Mouse (Mus musculus) MEL (cell line): ENCODE data around the gene Dip2a.

Experiments
- CTCF ChIP-seq, 3 experiments: IDR thresholded peaks in 2 of 3; conservative IDR thresholded peaks in 1 of 3; 2 replicates each; pipeline ENCODE4 v1.5.1; 2011 to 2012; ENCODE audit warnings: low read length in 3 of 3, low read depth in 2 of 3, mild to moderate bottlenecking in 2 of 3, improper control_type of control experiment in 1 of 3, inconsistent platforms in 1 of 3, mixed read lengths in 1 of 3, moderate library complexity in 1 of 3; ENCODE audit not compliant: control insufficient read depth in 1 of 3, insufficient read depth in 1 of 3, poor library complexity in 1 of 3, severe bottlenecking in 1 of 3
- ELF1 ChIP-seq: IDR thresholded peaks from 2 replicates; pipeline ENCODE4 v1.6.1; 2014; ENCODE audit warnings: low read depth, mild to moderate bottlenecking, inconsistent platforms, low read length, improper control_type of control experiment, moderate library complexity
- GABPA ChIP-seq: IDR thresholded peaks from 2 replicates; pipeline ENCODE4 v1.6.1; 2012; ENCODE audit warnings: low read depth, mild to moderate bottlenecking, inconsistent platforms, low read length, improper control_type of control experiment, moderate library complexity
- POLR2A ChIP-seq, 2 experiments: IDR thresholded peaks; 2 replicates each; pipeline ENCODE4 v1.6.1; 2011 to 2012; ENCODE audit warnings: low read length in 2 of 2, mild to moderate bottlenecking in 2 of 2, control low read depth in 1 of 2, improper control_type of control experiment in 1 of 2, low read depth in 1 of 2, moderate library complexity in 1 of 2; ENCODE audit not compliant: control insufficient read depth in 1 of 2, insufficient read depth in 1 of 2, poor library complexity in 1 of 2
- SIN3A ChIP-seq: IDR thresholded peaks from 2 replicates; pipeline ENCODE4 v1.6.1; 2012; ENCODE audit warnings: low read length, improper control_type of control experiment, inconsistent platforms
- USF2 ChIP-seq, 2 experiments: IDR thresholded peaks; 2 replicates each; pipeline ENCODE4 v1.6.1; 2011 to 2012; ENCODE audit warnings: improper control_type of control experiment in 2 of 2, low read length in 2 of 2, borderline replicate concordance in 1 of 2, inconsistent platforms in 1 of 2, low read depth in 1 of 2, mild to moderate bottlenecking in 1 of 2; ENCODE audit not compliant: insufficient read depth in 1 of 2
- ZKSCAN1 ChIP-seq: IDR thresholded peaks from 2 replicates; pipeline ENCODE4 v1.6.1; 2012; ENCODE audit warnings: low read depth, mild to moderate bottlenecking, inconsistent platforms, low read length, improper control_type of control experiment, moderate library complexity

- no peak for TF ChIP-seq CTCF (IDR thresholded peaks at IDR 0.05 in 2 of 3, conservative IDR thresholded peaks at IDR 0.05 in 1 of 3; ENCODE audit: control insufficient read depth in 1 of 3, insufficient read depth in 1 of 3, low read depth in 2 of 3, low read length in 3 of 3, poor library complexity in 1 of 3, severe bottlenecking in 1 of 3)
- TF ChIP-seq POLR2A (IDR thresholded peaks at IDR 0.05; ENCODE audit: control insufficient read depth in 1 of 2, insufficient read depth in 1 of 2, low read depth in 1 of 2, low read length in 2 of 2, poor library complexity in 1 of 2), result no peak
- no peak for TF ChIP-seq ZKSCAN1
- TF ChIP-seq GABPA, result no peak
- TF ChIP-seq SIN3A, result no peak
- TF ChIP-seq USF2 (IDR thresholded peaks at IDR 0.05; ENCODE audit: borderline replicate concordance in 1 of 2, insufficient read depth in 1 of 2, low read depth in 1 of 2, low read length in 2 of 2), result no peak
- no peak for TF ChIP-seq ELF1
Observed at GRCm38 (mm10) chr10:76293222-76293621, 51.9 kb downstream of the Dip2a start.
